Mouse (Mus musculus) adrenal gland, postnatal 25 days (tissue): ENCODE data around the gene Gga1. TPM values are rescaled to one million over a fixed set of nuclear protein-coding genes. Genes with fewer than 3 reads are reported as not detected.

Source experiments
- DNase-seq: peaks from one replicate; pipeline ENCODE4 v3.0.0; 2021; ENCODE audit warnings: mixed read lengths
- long read RNA-seq: library from polyadenylated mRNA; stranded (forward); transcript quantifications from one replicate; pipeline ENCODE4 v2.0.0, GENCODE M21; 2021
- total RNA-seq: library from RNA; stranded (reverse); gene quantifications from 2 replicates; pipeline ENCODE4 v1.2.3, GENCODE M21; 2021

Gene Gga1
- 58.1 and 61.5 TPM in 2 replicates for total RNA-seq
- long read RNA-seq, transcript Gga1-201 (17 exons, 3,034 nt) = major isoform, 18 of 39 reads
- long read RNA-seq, partial matches to known transcripts = 13 of 39 reads
- long read RNA-seq, other reads (novel, unspliced or antisense) = 8 of 39 reads

DNA sequence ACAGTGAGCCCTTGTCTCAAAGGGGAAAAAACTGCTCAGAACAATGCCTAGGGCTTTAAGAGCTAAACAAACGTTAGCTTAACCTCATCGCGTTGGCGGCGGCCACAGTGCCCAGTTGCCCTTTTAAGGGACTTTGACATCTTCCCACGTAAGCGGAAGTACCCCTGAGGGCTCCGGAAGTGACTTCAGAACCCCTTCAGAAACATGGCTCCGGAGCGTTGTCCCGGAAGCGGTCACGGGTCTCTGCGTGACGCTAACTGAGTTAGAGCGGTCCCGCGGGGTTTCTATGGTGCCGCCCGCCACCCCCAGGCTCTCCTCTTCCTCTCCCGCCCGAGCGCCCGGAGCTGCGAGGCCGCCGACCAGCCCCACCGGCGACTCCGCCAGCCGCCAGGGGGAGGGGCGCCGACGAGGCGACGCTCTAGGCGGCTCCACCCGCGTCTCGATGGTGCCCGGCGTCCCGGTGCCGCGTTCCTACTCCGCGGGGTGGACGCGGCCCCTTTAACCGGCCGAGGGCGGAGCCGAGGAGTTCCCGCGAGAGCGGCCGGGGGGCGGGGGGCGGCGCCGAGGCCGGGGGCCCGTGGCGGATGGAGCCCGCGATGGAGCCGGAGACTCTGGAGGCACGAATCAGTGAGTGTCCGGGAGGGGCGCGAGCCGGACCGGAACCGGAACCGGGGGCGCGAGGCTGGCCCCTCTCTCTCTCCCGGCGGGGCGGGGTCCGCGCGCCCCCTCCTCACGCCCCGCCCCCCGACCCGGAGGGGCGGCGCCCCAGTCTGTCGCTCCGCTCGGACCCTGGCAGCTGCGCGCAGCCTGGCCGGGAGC, at the start of gene Gga1:
TSS of gene Gga1 (plus strand) at position 200 of the 819 bp plus-strand sequence.
- DNase-seq = peak; percentile 88

GRCm38 (mm10) chr15:78828315-78828714, 48.7 kb upstream of the Gga1 start:
- no peak for DNase-seq

- DNase-seq = no peak
Measured at GRCm38 (mm10) chr15:78829636-78830035, 47.4 kb upstream of the Gga1 start.

DNA sequence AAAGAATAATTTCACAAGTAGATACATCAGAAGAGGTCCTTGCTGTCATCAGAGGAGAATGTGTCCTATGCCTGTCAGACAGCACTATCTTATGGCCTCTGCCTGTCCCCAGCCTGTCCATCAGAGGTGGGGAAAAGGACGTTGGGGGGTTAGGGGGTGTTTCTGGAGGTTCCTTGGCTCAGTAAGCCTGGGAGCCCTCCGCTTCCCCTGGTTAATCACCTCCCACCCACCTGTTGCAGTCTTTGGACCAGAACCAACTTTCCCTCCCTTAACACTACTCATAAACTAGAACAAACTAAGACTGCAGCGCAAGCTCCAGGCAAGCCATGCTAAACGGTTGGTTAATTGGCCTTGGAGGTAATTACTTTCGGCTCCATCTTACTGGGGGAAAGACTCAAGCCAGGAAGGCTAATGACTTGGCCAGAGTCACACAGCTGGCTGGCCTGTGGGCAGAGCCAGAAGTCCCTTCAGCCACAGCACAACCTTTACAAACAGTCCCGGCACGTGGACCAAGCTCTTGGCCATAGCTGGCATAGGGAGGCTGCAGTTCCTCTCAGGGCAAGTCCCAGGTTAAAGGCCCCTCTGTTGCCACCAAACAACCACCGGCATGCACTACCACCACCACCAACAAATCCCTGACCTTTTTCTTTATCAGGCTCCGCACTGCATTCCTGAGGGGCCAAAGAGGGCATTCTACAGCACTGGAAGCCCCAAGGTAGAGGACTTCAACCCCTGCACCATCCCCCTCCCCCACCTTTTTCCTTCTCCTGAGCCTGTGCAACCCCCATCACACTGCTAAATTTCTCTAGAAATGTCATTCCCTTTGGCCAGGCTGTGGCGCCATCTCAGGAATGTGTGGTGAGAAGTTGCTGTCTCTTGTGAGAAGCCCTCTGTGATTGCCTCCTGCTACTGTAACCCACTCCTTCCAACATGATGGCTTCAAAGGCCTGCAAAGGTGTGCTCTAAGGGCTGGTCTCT, 46.0 kb upstream of the Gga1 start:
- DNase-seq = no peak

DNA sequence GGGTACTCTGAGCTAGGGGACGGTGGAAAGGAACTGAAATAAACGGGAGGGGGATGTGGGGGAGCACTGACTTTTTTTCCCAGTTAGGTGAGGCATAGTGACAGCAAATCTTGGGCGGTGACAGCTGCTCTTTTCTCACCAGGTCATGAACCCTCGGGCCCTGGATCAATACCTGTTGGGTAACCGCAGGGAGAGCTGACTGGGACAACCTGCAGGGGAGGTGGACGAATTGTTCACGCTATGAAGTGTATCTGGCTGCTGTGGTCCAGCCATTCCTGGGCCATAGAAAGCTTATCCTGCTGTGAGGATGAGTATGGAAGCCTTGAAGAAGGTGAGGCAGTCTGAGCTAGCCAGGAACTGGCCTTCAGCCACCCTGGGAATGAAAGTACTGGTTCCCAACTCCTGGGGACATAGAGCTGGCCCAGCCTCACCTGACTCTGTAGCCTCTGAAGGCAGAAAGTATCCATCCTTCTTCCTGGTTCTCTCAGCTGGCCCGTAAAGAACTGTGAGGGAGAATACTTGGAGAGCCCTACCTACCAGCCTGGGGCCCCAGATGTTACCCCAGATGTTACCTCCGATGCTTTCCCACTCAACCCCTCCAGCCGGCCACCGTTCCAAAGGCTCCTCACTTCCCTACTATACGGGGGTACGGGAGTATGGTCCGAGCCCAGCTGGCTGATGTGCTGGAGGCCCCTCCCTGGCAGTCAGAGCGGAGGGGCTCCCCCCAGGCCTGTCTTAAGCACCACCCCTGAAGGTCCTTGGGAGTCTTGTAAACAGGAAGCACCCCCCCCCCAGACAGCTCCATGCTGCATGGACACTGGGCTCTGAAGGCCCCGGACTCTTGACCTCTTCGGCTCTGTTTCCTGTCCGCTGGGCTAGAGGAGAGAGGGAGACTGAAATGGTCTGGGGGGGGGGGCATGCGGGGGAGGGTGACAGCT, 45.0 kb upstream of the Gga1 start:
- DNase-seq = peak; percentile 41

- DNase-seq = peak; percentile 84
Measured at GRCm38 (mm10) chr15:78832701-78833123, 44.3 kb upstream of the Gga1 start.

- DNase-seq = no peak
Measured at GRCm38 (mm10) chr15:78833582-78833981, 43.4 kb upstream of the Gga1 start.

DNA sequence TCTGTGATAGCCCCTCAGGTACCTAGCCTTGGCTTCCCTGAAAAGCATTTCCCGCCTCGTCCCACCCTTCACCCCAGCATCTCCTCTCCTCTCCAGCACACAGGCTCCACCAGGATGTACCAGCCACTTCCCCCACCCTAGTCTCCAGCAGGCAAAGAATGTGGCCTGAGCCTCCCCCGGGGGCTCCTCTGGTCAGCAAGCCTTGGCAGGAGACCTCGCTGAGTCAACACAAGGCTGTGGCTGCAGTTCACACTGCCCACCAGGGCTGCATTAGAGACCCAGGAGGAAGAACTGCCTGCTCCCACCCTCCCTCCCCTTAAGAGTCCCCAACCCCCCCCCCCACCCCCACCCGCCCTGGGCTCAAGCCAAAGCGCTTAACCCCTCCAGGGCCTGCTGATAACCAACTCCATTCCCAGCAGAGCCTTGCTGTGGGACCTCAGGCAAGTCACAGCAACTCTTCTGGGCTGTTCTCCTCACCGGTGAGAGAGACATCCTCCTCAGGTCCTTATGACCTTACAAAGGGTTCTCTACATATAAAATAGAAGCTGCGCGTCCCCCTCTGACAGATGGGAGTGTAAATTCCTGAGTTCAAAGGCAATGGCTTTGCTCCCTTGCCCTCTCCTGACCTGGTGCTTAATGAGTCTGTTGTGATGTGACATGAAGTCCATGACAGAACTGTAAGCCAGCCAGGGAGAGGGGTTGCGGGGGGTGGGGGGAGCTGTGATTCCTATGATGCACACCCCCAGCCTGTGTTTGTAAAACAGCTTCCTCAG, 42.6 kb upstream of the Gga1 start:
- no peak for DNase-seq

GRCm38 (mm10) chr15:78835200-78836085, 41.5 kb upstream of the Gga1 start:
- peak; percentile 39 for DNase-seq

DNA sequence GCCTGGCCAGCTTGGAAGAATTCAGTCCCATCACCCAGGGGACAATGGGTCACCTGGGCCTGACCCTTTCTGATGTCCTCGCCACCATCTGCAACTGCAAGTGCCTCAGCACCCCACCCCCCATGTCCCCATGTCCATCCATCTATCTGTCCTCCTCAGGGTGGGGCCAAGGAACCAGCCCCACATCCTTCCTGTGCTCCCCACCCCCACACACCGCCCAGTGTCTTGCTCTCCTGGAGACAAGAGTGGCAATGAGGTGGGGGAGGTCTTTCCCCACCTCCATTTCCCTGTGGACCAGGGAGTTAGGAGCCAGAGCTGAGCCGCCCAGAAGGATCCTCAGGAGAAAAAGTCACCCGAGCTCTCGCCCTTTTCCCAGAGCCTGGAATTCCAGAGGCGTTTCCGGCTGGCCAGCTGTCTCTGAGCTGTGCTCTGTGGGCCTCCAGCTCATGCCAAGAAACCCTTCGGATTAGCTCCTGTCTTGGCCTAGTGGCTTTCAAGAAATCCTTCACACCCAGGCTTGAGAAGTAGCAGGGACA, 40.8 kb upstream of the Gga1 start:
- peak; percentile 53 for DNase-seq

DNA sequence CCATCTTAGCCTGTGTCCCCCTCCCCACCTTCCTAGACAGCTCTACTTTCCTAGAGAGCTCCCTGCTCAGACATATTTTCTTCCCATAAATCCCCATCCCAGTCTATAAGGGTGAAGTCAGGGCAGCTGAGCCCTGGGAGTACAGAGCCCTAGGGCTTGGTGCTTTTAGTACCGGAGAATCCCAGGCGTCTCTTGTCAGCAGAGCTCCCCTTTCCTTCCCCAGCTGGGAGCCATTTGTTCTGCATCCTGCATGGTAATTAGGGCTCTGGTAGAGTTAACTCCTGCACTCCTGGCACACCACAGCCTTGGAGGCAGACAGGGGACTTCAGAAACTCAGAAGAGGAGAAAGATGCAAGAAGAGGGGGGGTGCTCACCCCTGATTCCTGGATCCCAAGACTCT, 37.2 kb upstream of the Gga1 start:
- no peak for DNase-seq

DNA sequence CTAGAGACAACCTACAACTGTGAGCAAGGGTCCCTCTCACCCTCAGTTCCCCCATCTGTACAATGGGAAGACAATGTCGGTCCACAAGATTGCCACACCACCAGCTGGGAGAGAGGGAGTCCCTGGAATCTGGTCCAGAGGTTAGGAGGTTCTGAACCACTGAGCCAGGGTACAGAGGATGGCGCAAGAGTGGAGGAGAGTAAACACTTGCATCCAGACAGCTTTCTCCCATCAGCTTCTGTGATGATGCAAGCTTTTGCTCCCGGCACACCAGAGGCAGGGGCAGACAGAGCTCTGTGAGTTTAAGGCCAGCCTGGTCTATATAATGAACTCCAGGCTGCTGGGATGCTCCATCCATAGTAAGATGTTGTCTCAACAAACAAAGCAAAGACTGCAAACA, 36.7 kb upstream of the Gga1 start:
- no peak for DNase-seq

GRCm38 (mm10) chr15:78840751-78841150, 36.2 kb upstream of the Gga1 start:
- no peak for DNase-seq

DNA sequence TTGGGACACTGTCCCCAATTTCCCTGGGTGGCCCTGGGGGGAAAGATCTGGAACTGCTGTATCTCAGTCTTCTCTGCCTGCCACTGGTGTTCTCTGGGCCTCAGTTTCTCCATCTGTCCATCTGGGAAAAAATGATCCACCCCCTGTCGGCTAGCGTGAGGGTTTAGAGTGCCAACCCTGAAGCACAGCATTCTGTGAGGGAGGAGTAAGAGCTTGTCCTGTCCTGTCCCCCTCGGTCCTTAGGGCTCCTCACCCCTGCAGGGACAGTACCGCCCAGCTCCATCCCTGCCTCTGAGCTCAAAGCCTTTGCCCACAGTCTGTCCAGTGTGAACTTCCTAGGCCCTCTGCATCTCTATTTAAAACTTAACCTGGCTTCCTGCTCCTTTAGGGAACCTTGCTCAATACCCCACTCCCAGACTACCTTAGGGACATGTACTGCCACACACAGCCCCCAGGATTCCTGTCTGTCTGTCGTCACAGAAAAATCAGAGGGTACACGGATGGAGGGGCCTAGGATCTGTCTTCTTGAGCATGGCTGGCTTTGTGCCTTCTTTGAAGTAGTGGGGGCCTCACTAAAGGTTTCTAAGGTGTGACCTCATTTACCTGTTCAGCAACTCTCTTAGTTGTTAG, 35.7 kb upstream of the Gga1 start:
- DNase-seq = no peak

DNA sequence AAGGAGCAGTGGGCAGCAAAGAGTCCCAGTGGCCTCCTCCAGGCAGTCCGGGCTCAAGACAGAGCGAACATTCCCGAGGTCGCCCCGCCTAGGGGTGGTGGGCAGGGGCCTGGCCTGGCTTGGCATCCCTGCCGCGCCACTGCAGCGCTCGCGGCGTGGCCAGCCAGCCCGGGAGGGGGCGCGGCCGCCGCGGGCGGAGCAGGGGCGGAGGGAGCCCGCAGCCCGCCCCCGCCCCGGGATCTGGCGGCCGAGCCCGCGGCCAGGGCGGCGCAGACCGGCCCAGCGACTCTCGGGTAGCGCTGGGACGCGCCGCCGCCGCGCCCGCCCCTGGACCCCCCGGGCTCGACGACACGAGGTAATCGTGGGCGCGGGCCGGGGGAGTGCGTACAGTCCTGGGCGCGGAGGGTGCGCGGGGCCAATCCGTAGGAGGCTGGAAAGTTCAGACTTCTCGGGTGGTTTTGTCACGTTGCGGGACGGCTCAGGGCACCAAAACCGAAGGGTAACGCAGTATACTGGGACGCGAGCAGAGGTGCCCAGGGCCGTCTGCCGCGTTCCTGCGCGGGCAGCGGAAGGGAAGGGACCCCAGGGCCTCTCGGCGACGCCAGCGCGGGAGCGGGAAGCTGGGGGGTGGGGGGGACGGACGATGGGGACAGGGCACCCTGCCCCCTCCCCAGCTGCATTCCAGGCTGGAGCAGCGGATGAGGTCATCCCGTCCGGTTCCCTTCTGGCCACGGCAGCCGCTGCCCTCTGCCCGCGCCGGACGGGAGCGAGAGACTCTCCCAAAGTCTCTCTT, 34.4 kb upstream of the Gga1 start, which contains the start of gene Cdc42ep1:
TSS of gene Cdc42ep1 (plus strand) at position 254 of the 793 bp plus-strand sequence.
- DNase-seq = peak; percentile 83

- DNase-seq = peak; percentile 51
Measured at GRCm38 (mm10) chr15:78843581-78844469, 33.2 kb upstream of the Gga1 start.

DNA sequence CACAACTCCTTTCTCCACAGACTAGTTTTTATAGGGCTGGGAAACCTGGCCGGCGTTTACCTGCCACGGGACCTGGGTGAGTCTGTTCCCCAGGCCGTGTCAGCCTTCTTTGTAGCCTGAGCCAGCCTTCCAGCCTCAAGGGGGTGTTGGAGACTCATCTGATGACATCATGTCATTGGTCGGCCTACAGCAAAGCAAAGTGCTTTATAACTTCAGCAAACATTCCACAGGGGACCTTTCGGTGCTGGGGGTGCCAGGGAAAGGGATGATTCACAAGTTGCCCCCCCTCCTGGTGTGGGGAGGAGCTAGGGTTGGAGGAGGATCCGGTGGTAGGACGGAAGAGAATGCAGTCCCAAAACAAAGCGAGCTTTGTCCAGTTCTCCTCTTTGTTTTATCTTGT, 32.2 kb upstream of the Gga1 start:
- peak; percentile 81 for DNase-seq
